Mouse (Mus musculus): ENCODE data around the gene Kif21a.

Gene Kif21a

DNA sequence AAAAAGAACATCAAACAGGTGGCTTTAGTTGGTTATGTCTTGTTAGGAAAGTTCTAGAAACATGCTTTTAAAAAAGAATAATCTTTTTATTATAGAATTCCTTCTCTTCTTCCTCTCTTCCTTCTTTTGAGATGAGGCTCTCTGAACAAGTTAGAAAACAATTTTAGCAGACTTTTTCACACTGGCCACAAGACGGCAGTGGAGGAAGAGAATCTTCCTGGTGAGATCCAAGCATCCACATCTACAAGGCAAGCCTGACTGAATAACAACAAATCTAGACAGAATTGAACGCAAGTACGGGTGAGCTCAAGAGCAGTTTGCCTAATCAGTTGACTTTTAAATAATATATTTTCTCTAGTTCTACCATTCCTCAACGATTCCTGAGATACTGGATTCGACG, 98.4 kb downstream of the Kif21a start:
- DNase-seq (ENCODE audit: inconsistent ontology term): no peak

- DNase-seq (ENCODE audit: inconsistent ontology term): no peak
These were observed 111.3 kb downstream of the Kif21a start for GRCm38 (mm10) chr15:90938469-90938868.

DNA sequence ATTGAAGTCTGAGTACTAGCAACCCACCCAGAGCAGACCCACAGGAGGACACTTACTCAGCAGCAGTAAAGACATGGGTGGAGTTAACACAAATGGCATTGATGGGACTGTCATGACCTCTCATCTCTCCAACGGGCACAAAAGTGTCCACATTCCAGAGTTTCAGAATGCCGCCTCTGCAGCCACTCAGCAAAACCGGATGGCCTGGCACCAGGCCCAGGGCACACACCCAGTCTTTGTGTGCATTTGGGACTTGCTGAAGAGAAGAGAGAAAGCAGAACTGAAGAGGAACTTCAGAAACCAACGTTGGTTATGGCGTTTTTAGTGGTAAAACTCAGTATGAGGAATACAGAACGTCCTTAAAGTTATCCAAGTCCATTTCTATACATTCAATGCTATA, 114.2 kb downstream of the Kif21a start:
- DNase-seq (ENCODE audit: inconsistent ontology term): peak; percentile 96

DNA sequence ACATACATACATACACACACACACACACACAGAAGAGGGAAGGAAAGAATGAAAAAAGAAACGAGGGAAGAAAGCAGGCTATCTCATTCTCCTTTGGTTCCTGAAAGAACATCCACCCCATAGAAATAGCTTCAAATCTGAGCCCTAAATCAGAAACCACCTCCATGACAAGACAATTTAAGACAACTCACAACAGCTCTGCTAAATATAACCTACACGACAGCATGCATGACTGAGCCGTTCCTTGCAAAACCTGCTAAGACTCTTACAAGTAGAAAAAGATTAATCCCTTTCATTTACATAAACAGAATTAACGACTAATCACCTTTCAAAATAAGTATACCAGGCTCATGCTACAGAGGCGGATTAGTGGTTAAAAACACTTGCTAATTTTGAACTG, 118.3 kb downstream of the Kif21a start:
- no peak for DNase-seq (ENCODE audit: inconsistent ontology term)

GRCm38 (mm10) chr15:90929043-90929442, 120.7 kb downstream of the Kif21a start:
- DNase-seq (ENCODE audit: inconsistent ontology term): peak; percentile 52

DNA sequence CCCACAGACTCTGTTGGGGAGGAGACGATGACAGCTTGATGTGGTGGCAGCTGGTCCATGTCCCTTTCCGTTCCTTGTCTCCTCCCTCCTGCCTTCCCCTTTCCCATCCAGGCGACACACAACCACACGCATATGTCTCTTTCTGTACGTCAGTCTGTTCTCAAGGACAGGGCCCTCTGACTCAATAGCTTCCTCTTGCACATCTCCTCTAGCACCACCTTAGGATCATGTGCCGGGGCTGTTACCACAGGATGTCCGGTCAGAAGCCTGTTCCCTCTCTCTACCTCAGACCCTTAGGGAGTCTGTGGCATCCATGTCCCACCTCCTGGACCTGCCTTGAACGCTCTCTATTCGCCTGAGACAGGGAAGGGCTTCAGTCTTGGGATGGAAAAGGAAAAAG, 153.3 kb downstream of the Kif21a start:
- no peak for DNase-seq (ENCODE audit: inconsistent ontology term)

DNA sequence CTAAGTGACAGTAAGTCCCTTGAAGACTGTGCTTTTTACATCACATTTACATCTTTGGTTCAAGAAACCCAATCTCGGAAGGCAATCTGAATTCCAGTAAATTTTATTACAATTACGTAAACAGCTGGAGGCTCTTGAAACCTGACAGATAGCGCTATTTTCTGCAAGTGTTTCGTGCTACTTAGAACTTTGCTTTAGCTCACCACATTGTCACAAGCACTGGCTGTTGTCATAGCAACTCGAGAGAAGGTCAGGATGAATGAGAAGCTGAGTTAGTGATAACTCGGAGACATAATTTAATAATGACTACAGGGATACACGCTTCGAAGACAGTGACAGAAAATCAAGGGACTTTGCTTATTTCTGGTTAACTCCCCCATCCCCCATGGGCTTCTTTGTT, 162.3 kb downstream of the Kif21a start:
- no peak for DNase-seq (ENCODE audit: inconsistent ontology term)

Measured in Muller cell, postnatal 12 days (primary cell).